ENCODE assay signal across 9 mouse cellular contexts in genomic region chrX:106920175-106920827, GRCm38 (mm10). TPM values are rescaled to one million over a fixed set of nuclear protein-coding genes. Genes with fewer than 3 reads are reported as not detected.
DNase-seq lines count a peak whose midpoint lies in the region; ATAC-seq lines count a peak whose summit lies in the region.
"Had no signal": no experiment of that assay in that cellular context is flagged by ENCODE, and none has a peak within 500 bp of the region (broad histone marks: within the 10 kb centered on the region; RNA-seq: fewer than 3 reads in every experiment).

Gene Lpar4, plus strand, starts transcription at chrX:106920625.

- 0 out of 2 replicates have a peak, but pooled peaks cover 3% of the 10 kb centered on the region for H3K27me3 ChIP-seq in hindbrain, embryonic 15.5 days
- H3K27me3 ChIP-seq in liver, embryonic 12.5 days (replicated peaks) = no peaks in the 10 kb centered on the region
- peaks cover 2% of the 10 kb centered on the region; the same call in 1 of the 2 replicates for H3K27me3 ChIP-seq in midbrain, embryonic 16.5 days (ENCODE audit: control insufficient read depth, insufficient read depth, low read depth, low read length)

- no peaks in the 10 kb centered on the region for H3K4me1 ChIP-seq in hindbrain, embryonic 15.5 days (replicated peaks)
- no peaks in the 10 kb centered on the region for H3K4me1 ChIP-seq in liver, embryonic 12.5 days
- H3K4me1 ChIP-seq in midbrain, embryonic 16.5 days (ENCODE audit: control insufficient read depth, insufficient read depth, low read length) = no peaks in the 10 kb centered on the region

- H3K9me3 ChIP-seq in hindbrain, embryonic 15.5 days = no peaks in the 10 kb centered on the region
- H3K9me3 ChIP-seq in liver, embryonic 12.5 days (replicated peaks) = no peaks in the 10 kb centered on the region
- H3K9me3 ChIP-seq in midbrain, embryonic 16.5 days (replicated peaks; ENCODE audit: control insufficient read depth, low read length, poor library complexity, severe bottlenecking) = no peaks in the 10 kb centered on the region
- H3K9me3 ChIP-seq: G1E had no signal

- H3K4me3 ChIP-seq in hindbrain, embryonic 15.5 days = peak within 1 kb of the TSS; percentile 44
- peak within 1 kb of the TSS; percentile 45 for H3K4me3 ChIP-seq in liver, embryonic 12.5 days
- peak within 1 kb of the TSS; percentile 46 for H3K4me3 ChIP-seq in midbrain, embryonic 16.5 days (ENCODE audit: low read depth, low read length)

- peak within 1 kb of the TSS; percentile 34; the same call in 1 of the 2 replicates for H3K9ac ChIP-seq in hindbrain, embryonic 15.5 days
- H3K9ac ChIP-seq in liver, embryonic 12.5 days = 0 out of 2 replicates have a peak within 1 kb of the TSS, but pooled peaks have one; percentile 17
- peak within 1 kb of the TSS; percentile 54; the same call in 1 of the 2 replicates for H3K9ac ChIP-seq in midbrain, embryonic 16.5 days (ENCODE audit: low read depth, low read length)

- ATAC-seq in frontal cortex, adult (ENCODE audit: low TSS enrichment) = no peak
- ATAC-seq in hindbrain, embryonic 15.5 days (ENCODE audit: low FRiP score, low read depth) = peak; percentile 86
- no peak for ATAC-seq in liver, embryonic 12.5 days
- peak; percentile 91 for ATAC-seq in midbrain, embryonic 16.5 days

- peak; percentile 3 to 7 for DNase-seq in frontal cortex, postnatal 10 days (ENCODE audit: low spot score in 2 of 2)
- peak; percentile 12 to 13 for DNase-seq in adrenal gland, postnatal 36 days
- peak; percentile 28 for DNase-seq in gastrocnemius, postnatal 10 days
- DNase-seq in cerebellum, postnatal 36 days = no peak

- H3K4me2 ChIP-seq in hindbrain, embryonic 15.5 days = peak within 1 kb of the TSS; percentile 55
- peak within 1 kb of the TSS; percentile 54 for H3K4me2 ChIP-seq in liver, embryonic 12.5 days
- H3K4me2 ChIP-seq in midbrain, embryonic 16.5 days (ENCODE audit: low read length) = peak within 1 kb of the TSS; percentile 56

- H3K36me3 ChIP-seq in hindbrain, embryonic 15.5 days = no peaks in the 10 kb centered on the region
- no peaks in the 10 kb centered on the region for H3K36me3 ChIP-seq in liver, embryonic 12.5 days
- no peaks in the 10 kb centered on the region for H3K36me3 ChIP-seq in midbrain, embryonic 16.5 days (ENCODE audit: control insufficient read depth, insufficient read depth, low read length)
- H3K36me3 ChIP-seq: G1E had no signal

- H3K27ac ChIP-seq in hindbrain, embryonic 15.5 days (replicated peaks) = peak within 1 kb of the TSS; percentile 48; the same call in 1 of the 2 replicates
- no peak within 1 kb of the TSS for H3K27ac ChIP-seq in liver, embryonic 12.5 days
- peak within 1 kb of the TSS; percentile 33; the same call in 1 of the 2 replicates for H3K27ac ChIP-seq in midbrain, embryonic 16.5 days (ENCODE audit: low read length)

- WGBS in hindbrain, embryonic 15.5 days = 17% methylated on average over 11 of the region's 11 CpGs
- 9% methylated on average over 11 of the region's 11 CpGs for WGBS in liver, embryonic 12.5 days (ENCODE audit: insufficient replicate concordance)
- WGBS in midbrain, embryonic 16.5 days = 15% methylated on average over 11 of the region's 11 CpGs

RNA-seq across cellular contexts. Expression of gene Lpar4, which starts in this region (rescaled TPM):
- 1 to 10 TPM; 1.0 to 2.2 TPM for total RNA-seq in adrenal gland, postnatal 36 days (2021)
- total RNA-seq in gastrocnemius, postnatal 10 days (2021) = 10 to 100 TPM; 10.4 to 11.4 TPM
- polyA plus RNA-seq in hindbrain, embryonic 15.5 days (2015; fragmentation: Nextera tagmentation; extraction: Ambion mirVana) = 4.9 and 5.6 TPM in 2 replicates
- polyA plus RNA-seq in liver, embryonic 12.5 days (2016; fragmentation: Nextera tagmentation; extraction: Ambion mirVana) = 5.3 and 6.0 TPM in 2 replicates
- 4.9 and 5.1 TPM in 2 replicates for polyA plus RNA-seq in midbrain, embryonic 16.5 days (2015; fragmentation: Nextera tagmentation; extraction: Ambion mirVana)
- polyA plus RNA-seq: G1E had no signal

Comparison
In these comparisons a context has a peak if more than half of its experiments do, and no peak if none do; other contexts are left out.
1. DNase-seq: peak in frontal cortex, postnatal 10 days (2 of 2), adrenal gland, postnatal 36 days (2 of 2) and gastrocnemius, postnatal 10 days (single experiment); none in cerebellum, postnatal 36 days (0 of 2).
2. ATAC-seq: peak in hindbrain, embryonic 15.5 days (single experiment) and midbrain, embryonic 16.5 days (single experiment); none in frontal cortex, adult (single experiment) and liver, embryonic 12.5 days (single experiment).
3. Peak in every context shown above with its lines, with median percentiles within 50 percentile points of each other: H3K4me2 ChIP-seq, H3K4me3 ChIP-seq and H3K9ac ChIP-seq.